Mouse (Mus musculus): ENCODE data around the gene Ubash3a. TPM values are rescaled to one million over a fixed set of nuclear protein-coding genes. Genes with fewer than 3 reads are reported as not detected.
A peak's percentile ranks its signal among the peaks of the same experiment; 100 is the strongest.

Ubash3a gene
- polyA plus RNA-seq, 1 experiment from 2014 or later = not detected

GRCm38 (mm10) chr17:31285867-31286266 is 78.2 kb downstream of the Ubash3a start:
- DNase-seq = no peak

GRCm38 (mm10) chr17:31286492-31286891 is 78.8 kb downstream of the Ubash3a start, which contains the start of gene Slc37a1:
Gene Slc37a1, plus strand, starts transcription at chr17:31286792.
- H3K4me1 ChIP-seq (ENCODE audit: control insufficient read depth, insufficient read depth, low read length) = 0 out of 2 replicates have a peak, but pooled peaks cover 4% of the 10 kb centered on the region
- no peaks in the 10 kb centered on the region for H3K36me3 ChIP-seq (ENCODE audit: control insufficient read depth, insufficient read depth, low read length)
- H3K4me2 ChIP-seq (ENCODE audit: low read length) = no peak within 1 kb of the TSS
- no peak within 1 kb of the TSS for H3K27ac ChIP-seq (replicated peaks; ENCODE audit: low read depth, low read length)
- WGBS = 95% methylated on average over 1 of the region's 1 CpGs
- H3K4me3 ChIP-seq (replicated peaks; ENCODE audit: low read depth, low read length) = no peak within 1 kb of the TSS
- H3K9ac ChIP-seq (replicated peaks; ENCODE audit: low read length) = no peak within 1 kb of the TSS
- no peak for DNase-seq
- no peaks in the 10 kb centered on the region for H3K9me3 ChIP-seq (ENCODE audit: control insufficient read depth, low read length)
- no peak for ATAC-seq (ENCODE audit: low FRiP score, low TSS enrichment)
- no peaks in the 10 kb centered on the region; the same call in 1 of the 2 replicates for H3K27me3 ChIP-seq (ENCODE audit: control insufficient read depth, insufficient read depth, low read length)

More at GRCm38 (mm10) chr17:31285867-31286266, 78.2 kb downstream of the Ubash3a start:
- Histone ChIP-seq H3K4me2 (ENCODE audit: low read length) (no peak overlapping the region), H3K4me3 (replicated peaks; ENCODE audit: low read depth, low read length) (no peak overlapping the region), H3K4me1 (ENCODE audit: control insufficient read depth, insufficient read depth, low read length) (0 out of 2 replicates have a peak, but pooled peaks cover 4% of the 10 kb centered on the region), H3K9ac (replicated peaks; ENCODE audit: low read length) (no peak overlapping the region), H3K27ac (replicated peaks; ENCODE audit: low read depth, low read length) (no peak overlapping the region), H3K9me3 (ENCODE audit: control insufficient read depth, low read length) (no peaks in the 10 kb centered on the region), H3K27me3 (ENCODE audit: control insufficient read depth, insufficient read depth, low read length) (no peaks in the 10 kb centered on the region; the same call in 1 of the 2 replicates), H3K36me3 (ENCODE audit: control insufficient read depth, insufficient read depth, low read length) (no peaks in the 10 kb centered on the region)
- no peak for ATAC-seq (ENCODE audit: low FRiP score, low TSS enrichment)
- 80% methylated on average over 2 of the region's 2 CpGs for WGBS

DNA sequence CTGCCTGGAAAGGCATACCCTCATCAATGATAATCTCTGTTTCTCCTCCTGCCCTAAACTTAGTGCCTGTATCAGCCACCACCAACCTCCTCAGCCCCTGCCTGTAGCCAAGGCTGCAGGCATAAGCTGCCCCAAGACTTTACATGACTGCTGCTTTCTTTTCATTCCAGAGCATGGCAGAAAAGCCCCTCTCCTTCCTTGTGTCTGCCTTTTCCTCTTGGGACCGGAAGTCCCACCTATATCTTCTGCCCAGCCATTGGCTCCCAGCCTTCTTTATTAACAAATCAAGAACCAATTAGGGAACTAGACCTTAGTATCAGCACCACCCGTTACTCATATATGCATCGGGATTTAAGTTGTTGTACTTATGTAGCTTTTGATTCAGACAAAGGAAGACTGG is 79.5 kb downstream of the Ubash3a start:
- H3K36me3 ChIP-seq (ENCODE audit: control insufficient read depth, insufficient read depth, low read length) = no peaks in the 10 kb centered on the region
- WGBS = 88% methylated on average over 3 of the region's 3 CpGs
- DNase-seq = no peak
- H3K4me3 ChIP-seq (replicated peaks; ENCODE audit: low read depth, low read length) = no peak overlapping the region
- H3K27ac ChIP-seq (replicated peaks; ENCODE audit: low read depth, low read length) = no peak overlapping the region
- no peak overlapping the region for H3K4me2 ChIP-seq (ENCODE audit: low read length)
- H3K9ac ChIP-seq (replicated peaks; ENCODE audit: low read length) = no peak overlapping the region
- H3K27me3 ChIP-seq (ENCODE audit: control insufficient read depth, insufficient read depth, low read length) = no peaks in the 10 kb centered on the region; the same call in 1 of the 2 replicates
- ATAC-seq (ENCODE audit: low FRiP score, low TSS enrichment) = no peak
- H3K4me1 ChIP-seq (ENCODE audit: control insufficient read depth, insufficient read depth, low read length) = 0 out of 2 replicates have a peak, but pooled peaks cover 4% of the 10 kb centered on the region
- H3K9me3 ChIP-seq (ENCODE audit: control insufficient read depth, low read length) = no peaks in the 10 kb centered on the region

DNA sequence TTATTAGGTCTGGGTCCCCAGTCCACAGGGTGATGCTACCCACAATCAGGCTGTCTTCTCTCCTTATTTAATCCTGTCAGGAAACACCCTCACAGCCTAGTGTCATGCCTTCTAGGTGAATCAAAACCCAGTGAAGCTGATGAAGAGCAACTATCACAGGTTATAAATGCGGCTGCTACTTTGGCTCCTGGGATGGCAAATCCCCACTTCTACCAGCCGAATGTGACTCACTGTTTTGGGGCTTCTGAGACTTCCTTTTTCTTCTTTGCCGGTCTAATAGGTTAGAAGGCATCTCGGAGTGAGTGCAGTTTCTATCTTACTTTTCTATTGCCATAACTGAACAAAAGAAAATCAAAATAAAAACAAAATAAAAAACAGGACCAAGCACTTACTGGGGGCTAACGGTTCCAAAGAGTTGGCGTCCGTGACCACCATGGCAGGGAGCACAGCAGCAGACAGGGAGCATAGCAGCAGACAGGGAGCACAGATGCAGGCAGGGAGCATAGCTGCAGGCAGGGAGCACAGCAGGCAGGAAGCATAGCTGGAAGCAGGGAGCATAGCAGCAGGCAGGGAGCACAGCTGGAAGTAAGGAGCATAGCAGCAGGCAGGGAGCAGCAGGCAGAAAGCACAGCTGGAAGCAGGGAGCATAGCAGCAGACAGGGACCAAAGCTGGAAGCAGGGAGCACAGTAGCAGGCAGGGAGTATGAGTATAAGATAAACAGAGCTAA is 81.5 kb downstream of the Ubash3a start:
- no peak for DNase-seq
- no peak overlapping the region for H3K27ac ChIP-seq (replicated peaks; ENCODE audit: low read depth, low read length)
- 56% methylated on average over 7 of the region's 7 CpGs for WGBS
- H3K36me3 ChIP-seq (ENCODE audit: control insufficient read depth, insufficient read depth, low read length) = no peaks in the 10 kb centered on the region
- no peak overlapping the region for H3K9ac ChIP-seq (replicated peaks; ENCODE audit: low read length)
- H3K4me1 ChIP-seq (ENCODE audit: control insufficient read depth, insufficient read depth, low read length) = no peaks in the 10 kb centered on the region
- no peaks in the 10 kb centered on the region for H3K9me3 ChIP-seq (ENCODE audit: control insufficient read depth, low read length)
- H3K27me3 ChIP-seq (ENCODE audit: control insufficient read depth, insufficient read depth, low read length) = no peaks in the 10 kb centered on the region; the same call in 1 of the 2 replicates
- no peak overlapping the region for H3K4me3 ChIP-seq (replicated peaks; ENCODE audit: low read depth, low read length)
- no peak for ATAC-seq (ENCODE audit: low FRiP score, low TSS enrichment)
- no peak overlapping the region for H3K4me2 ChIP-seq (ENCODE audit: low read length)

- Histone ChIP-seq H3K4me1 (ENCODE audit: control insufficient read depth, insufficient read depth, low read length) (peaks cover 5% of the 10 kb centered on the region; the same call in 1 of the 2 replicates), H3K9ac (replicated peaks; ENCODE audit: low read length) (no peak overlapping the region), H3K27me3 (ENCODE audit: control insufficient read depth, insufficient read depth, low read length) (no peaks in the 10 kb centered on the region; the same call in 1 of the 2 replicates), H3K27ac (replicated peaks; ENCODE audit: low read depth, low read length) (no peak overlapping the region), H3K4me2 (ENCODE audit: low read length) (no peak overlapping the region), H3K4me3 (replicated peaks; ENCODE audit: low read depth, low read length) (no peak overlapping the region), H3K36me3 (ENCODE audit: control insufficient read depth, insufficient read depth, low read length) (no peaks in the 10 kb centered on the region), H3K9me3 (ENCODE audit: control insufficient read depth, low read length) (no peaks in the 10 kb centered on the region)
- ATAC-seq (ENCODE audit: low FRiP score, low TSS enrichment) = no peak
- no peak for DNase-seq
Measured at GRCm38 (mm10) chr17:31290311-31290710, 82.6 kb downstream of the Ubash3a start.

DNA sequence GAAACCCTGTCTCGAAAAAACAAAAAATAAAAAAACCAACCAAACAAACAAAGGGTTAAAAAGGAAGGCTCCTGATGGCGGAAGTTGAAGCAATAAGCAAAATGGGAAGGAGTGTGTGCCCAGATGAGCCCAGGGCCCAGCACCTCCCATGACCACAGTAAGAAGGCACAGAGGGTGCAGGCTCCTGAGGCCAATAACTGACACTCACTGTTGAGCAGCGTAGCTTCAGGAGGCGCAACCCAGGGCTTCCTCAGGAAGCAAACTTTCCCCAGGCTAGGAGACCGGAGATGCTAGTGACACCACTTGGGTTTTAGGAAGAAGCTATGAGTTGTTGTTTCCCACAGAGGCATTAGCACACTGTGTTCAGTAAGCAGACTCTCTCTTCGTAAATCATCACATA is 83.2 kb downstream of the Ubash3a start:
- Histone ChIP-seq H3K36me3 (ENCODE audit: control insufficient read depth, insufficient read depth, low read length) (no peaks in the 10 kb centered on the region), H3K27ac (replicated peaks; ENCODE audit: low read depth, low read length) (no peak overlapping the region)
- ATAC-seq (ENCODE audit: low FRiP score, low TSS enrichment) = no peak

DNA sequence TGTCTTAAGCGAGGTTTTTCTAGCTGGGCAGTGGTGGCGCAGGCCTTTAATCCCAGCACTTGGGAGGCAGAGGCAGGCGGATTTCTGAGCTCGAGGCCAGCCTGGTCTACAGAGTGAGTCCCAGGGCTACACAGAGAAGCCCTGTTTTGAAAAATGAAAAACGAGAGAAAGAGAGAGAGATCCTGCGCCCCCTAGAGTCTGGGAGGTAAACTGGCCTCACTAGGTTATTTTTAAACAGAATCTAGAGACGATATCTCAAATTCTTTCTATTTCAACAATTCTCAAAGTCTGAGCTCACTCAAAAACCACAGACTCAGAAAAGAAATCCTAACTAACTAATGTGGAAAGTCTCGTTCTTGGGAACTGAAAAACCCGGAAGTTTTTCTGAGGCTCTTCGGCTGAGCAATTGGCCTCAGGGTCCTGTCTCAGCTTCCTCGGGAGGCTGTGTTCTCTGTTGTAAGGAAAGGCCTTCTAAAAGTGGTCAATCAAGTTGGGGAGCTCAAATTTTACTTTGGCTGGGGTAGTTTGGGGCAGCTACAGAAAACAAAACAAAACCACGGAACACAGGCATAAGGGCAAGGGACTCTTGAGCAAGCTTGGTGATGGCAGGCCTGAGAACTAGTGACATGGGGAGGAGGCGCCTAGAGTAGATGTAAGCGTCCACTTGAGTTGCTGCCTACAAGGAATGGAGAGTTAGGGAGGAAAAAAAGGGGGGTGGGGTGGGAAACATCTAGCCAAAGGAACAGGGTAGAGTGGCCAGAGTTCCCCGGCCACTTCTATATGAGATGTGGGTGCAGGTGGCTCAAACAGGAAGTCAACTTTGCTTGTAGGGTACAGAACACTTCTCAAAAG is 86.9 kb downstream of the Ubash3a start:
- Histone ChIP-seq H3K4me1 (ENCODE audit: control insufficient read depth, insufficient read depth, low read length) (peaks cover 15% of the 10 kb centered on the region), H3K27me3 (ENCODE audit: control insufficient read depth, insufficient read depth, low read length) (no peaks in the 10 kb centered on the region; the same call in 1 of the 2 replicates), H3K4me2 (ENCODE audit: low read length) (peak overlapping the region; percentile 94; the same call in 1 of the 2 replicates), H3K9me3 (ENCODE audit: control insufficient read depth, low read length) (no peaks in the 10 kb centered on the region), H3K4me3 (replicated peaks; ENCODE audit: low read depth, low read length) (no peak overlapping the region), H3K36me3 (ENCODE audit: control insufficient read depth, insufficient read depth, low read length) (no peaks in the 10 kb centered on the region), H3K27ac (replicated peaks; ENCODE audit: low read depth, low read length) (no peak overlapping the region), H3K9ac (replicated peaks; ENCODE audit: low read length) (no peak overlapping the region)
- DNase-seq (no peak), ATAC-seq (ENCODE audit: low FRiP score, low TSS enrichment) (no peak)
- 86% methylated on average over 15 of the region's 15 CpGs for whole genome bisulfite sequencing

More for the DNA sequence above, 83.2 kb downstream of the Ubash3a start:
- H3K9me3 ChIP-seq (ENCODE audit: control insufficient read depth, low read length) = no peaks in the 10 kb centered on the region
- H3K4me3 ChIP-seq (replicated peaks; ENCODE audit: low read depth, low read length) = no peak overlapping the region
- DNase-seq = no peak
- 72% methylated on average over 6 of the region's 6 CpGs for WGBS
- H3K4me2 ChIP-seq (ENCODE audit: low read length) = no peak overlapping the region
- H3K9ac ChIP-seq (replicated peaks; ENCODE audit: low read length) = no peak overlapping the region
- no peaks in the 10 kb centered on the region; the same call in 1 of the 2 replicates for H3K27me3 ChIP-seq (ENCODE audit: control insufficient read depth, insufficient read depth, low read length)
- H3K4me1 ChIP-seq (ENCODE audit: control insufficient read depth, insufficient read depth, low read length) = peaks cover 10% of the 10 kb centered on the region

- Histone ChIP-seq H3K36me3 (ENCODE audit: control insufficient read depth, insufficient read depth, low read length) (no peaks in the 10 kb centered on the region), H3K9me3 (ENCODE audit: control insufficient read depth, low read length) (no peaks in the 10 kb centered on the region), H3K27me3 (ENCODE audit: control insufficient read depth, insufficient read depth, low read length) (no peaks in the 10 kb centered on the region; the same call in 1 of the 2 replicates), H3K27ac (replicated peaks; ENCODE audit: low read depth, low read length) (peak overlapping the region; percentile 82; the same call in 1 of the 2 replicates), H3K4me3 (replicated peaks; ENCODE audit: low read depth, low read length) (peak overlapping the region; percentile 61), H3K4me1 (ENCODE audit: control insufficient read depth, insufficient read depth, low read length) (peaks cover 15% of the 10 kb centered on the region), H3K9ac (replicated peaks; ENCODE audit: low read length) (peak overlapping the region; percentile 79), H3K4me2 (ENCODE audit: low read length) (peak overlapping the region; percentile 94)
- peak; percentile 67 for DNase-seq
- peak; percentile 27; the same call in 1 of the 2 replicates for ATAC-seq (ENCODE audit: low FRiP score, low TSS enrichment)
- 16% methylated on average over 25 of the region's 25 CpGs for WGBS
Measured at GRCm38 (mm10) chr17:31295215-31295891, 87.7 kb downstream of the Ubash3a start.
